Mouse (Mus musculus) urinary bladder, adult 2 months (tissue): ENCODE measurements around the gene Snx7. TPM values are rescaled to one million over a fixed set of nuclear protein-coding genes. Genes with fewer than 3 reads are reported as not detected.

Source experiments
- DNase-seq: peaks from one replicate; pipeline ENCODE4 v3.0.0; 2022; ENCODE audit warnings: low spot score
- polyA plus RNA-seq: library from polyadenylated mRNA; depleted of rRNA; stranded (reverse); fragments of >200 nt; gene quantifications from 2 replicates; pipeline ENCODE4 v1.2.3, GENCODE M21; 2012; rRNA removed

Gene Snx7
- 17.4 and 23.5 TPM in 2 replicates for polyA plus RNA-seq

DNA sequence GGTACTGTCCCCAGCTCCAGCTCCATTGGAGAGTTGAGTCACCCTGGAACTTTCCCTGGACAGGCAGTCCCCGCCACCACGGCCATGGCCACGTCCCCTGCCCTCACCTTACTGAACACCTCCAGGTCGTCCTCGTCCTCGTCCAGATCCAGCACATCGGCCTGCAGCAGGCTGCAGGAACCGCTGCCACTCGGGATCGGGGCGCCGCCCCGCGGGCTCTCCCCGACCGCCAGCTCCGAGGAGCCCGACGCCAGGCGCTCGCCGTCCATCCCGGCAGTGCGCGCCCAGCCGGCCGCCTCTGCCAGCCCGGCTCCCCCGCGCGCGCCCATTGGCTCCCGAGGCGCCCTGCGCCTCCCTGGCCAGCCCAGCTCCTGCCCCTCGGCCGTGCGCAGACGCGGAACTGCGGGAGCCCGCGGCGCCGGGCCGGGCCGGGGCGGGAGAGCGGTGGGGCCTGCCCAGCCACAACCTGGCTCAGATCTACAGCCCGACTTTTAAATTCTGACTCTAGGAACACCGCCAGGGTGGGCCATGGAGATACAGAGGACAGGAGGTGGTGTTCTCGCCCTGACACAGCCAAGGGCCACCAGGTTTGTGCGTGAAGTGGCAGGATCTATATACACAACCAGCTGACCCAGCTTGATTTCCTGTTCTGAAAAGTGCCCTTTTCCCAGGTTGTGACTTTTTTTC is at the start of gene Snx7:
Gene Snx7 (minus strand): TSS at position 300 of the 687 bp plus-strand sequence.
- peak; percentile 93 for DNase-seq

DNA sequence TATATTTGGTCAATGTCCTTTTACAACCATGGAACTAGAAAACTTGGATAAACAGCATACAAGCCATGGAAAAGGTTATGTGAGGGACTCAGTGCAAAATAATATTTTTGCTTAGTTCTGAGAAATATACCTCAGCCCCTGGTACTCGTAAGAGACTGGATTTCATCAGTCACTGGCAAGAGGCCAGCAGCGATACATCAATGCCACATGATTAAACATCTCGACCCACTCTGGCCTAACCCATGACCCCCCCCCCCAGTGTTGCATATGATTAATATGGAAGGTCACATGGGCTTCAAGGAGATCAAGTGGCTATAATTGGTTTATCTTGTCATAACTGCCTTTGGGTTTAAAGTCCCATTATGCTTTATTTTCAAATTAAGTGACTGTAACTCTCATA is 46.7 kb upstream of the Snx7 start:
- DNase-seq = no peak

DNA sequence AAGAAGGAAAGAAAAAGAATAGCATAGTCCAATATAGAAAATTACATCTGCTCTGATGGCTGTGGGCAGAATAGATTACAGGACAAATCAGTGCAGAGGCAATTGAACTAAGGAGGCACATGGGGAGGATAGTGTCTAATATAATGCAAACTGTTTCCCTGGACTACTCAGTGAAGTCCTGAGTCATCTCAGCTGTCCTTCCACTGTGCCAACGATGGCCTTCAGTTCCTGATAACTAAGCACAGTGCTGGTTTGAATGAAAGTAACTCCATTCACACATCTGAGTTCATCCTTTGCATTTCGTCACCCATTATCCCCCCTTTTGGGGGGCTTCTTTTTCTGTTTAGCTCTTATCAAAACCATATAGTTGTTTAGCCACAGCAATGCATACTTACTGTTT is 25.0 kb upstream of the Snx7 start:
- no peak for DNase-seq

DNA sequence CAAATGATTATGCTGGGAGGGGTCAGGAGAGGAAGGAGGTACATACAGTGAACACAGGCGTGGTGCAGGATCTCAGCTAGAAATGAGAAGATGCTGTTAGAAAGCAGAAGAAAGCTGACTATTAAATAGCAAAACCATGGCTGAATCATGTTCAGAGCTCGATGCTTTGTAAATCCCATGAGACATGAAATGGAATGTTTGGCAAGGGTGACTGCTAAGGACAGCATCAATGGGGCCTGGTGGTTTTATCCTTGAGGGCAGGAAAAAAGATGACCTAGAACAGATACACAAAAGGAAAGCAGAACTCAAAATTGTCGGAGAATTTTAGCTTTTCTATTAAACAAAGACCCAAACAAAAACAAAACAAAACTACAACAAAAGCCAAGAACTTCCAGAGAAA is 6.7 kb upstream of the Snx7 start:
- no peak for DNase-seq

DNA sequence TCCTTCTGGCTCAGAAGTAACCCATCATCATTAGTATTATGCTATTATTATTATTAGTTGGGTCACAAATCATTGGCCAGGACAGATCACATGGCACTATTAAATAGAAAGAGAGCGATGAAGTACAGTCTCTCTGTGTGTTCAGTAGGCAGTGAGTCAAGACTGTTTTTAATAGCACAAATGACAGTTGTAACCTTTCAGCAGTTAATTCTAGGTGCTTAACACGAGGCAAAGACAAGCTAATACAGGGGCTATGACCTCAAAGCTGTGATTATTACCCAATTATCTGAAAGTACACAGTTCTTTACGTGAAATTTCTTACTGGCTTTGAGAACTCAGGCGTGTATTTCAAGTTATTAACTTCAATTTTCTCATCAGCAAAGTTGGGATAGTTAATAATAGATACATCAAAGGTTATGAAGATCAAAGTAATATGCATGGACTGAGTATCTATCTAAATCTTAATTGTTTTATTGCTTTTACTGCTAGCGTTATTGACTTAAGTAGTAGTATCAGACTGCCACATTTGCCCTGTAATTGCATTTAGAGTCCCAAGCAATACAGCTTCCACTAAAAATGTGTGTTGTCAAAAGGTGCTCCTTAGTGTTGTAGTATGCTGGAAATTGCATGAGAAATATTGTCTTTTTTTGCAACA is 4.6 kb upstream of the Snx7 start:
- DNase-seq = no peak

DNA sequence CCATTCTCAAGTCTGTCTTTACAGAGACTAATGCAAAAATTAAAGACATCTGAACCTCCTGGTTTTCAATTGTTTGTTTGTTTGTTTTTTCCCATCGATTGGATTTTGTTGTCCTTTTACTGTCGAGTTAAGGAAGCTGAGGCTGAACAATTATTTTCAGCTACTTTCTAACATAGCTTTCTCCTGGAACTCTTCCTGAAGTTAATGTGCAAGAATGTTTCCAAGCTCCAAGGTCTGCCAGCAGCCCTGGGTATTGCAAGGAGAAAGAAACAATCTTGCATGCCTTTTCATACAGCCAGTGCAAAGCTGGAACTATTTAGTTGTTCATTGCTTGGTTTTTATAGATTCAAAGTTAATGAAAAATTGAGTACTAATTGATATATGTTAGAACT is 584 bp upstream of the Snx7 start:
- DNase-seq = no peak

DNA sequence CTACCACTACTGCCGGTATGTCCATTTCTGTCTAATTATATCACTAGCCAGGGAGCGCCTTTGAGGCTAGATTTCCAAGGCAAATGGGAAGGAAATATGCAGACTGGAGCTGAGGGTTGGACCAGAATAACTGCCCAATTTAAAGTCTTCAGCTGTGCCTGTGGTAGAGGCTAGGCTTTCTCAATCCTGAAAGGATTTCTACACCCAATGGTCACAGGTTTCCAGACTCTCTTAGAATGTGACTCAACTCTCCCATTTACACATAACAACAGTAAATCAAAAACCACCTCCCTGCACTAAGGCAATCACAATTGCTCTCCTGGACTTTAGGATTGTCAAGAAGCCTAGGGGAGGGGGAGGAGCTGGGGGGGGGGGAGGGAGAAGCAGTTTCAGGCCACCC is 645 bp downstream of the Snx7 start:
- DNase-seq = no peak

DNA sequence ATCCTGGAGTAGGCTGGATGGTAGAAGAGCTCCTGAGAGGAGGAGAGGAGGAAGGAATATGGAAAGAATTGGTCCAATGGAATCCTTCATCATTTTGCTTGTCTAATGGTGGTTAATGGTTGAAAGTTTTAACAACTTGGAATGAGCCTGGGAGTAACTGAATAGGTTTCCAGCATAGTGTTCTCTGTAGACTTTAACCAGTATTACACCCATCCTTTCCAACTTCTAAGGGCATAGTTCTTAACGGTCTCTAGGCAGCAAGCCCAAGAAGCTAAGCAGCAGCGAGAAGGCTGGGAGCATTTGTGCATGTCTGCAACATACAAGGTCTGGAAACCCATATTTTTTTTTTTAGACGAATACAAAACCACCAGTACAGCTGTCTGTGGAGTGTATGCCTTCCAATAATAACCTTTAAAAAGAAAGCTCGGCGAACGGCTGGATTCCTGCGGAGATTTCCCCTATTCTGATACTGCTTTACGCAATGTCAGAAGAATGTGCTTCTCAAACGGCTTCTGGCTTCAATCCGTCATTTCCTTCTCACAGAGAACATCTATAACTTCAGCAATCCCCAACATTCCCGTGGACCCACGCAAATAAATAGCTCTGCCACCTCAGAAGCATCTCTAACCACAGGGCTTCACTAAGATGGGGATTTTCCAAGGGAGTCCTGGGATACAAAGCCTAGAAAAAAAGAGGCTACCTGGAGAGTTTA is 1.9 kb downstream of the Snx7 start:
- no peak for DNase-seq

DNA sequence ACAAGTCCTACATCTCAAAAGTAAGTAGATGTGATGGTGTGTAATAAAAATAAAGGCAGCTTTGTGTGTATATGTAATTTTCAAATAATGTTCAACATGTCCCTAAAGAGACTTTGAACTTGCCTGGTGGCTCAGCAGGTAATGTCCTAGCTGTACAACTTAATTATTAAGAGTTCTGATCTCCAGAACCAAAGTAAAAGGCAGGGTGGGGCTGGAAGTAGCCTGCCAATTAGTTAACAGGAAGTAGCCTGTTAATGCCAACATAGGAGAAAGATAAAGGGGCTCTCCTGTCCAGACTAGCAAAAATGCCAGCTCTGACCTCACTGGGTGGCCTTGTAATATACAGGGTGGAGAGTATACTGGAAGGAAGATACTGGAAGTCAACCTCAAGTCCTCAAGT is 3.1 kb downstream of the Snx7 start:
- no peak for DNase-seq

DNA sequence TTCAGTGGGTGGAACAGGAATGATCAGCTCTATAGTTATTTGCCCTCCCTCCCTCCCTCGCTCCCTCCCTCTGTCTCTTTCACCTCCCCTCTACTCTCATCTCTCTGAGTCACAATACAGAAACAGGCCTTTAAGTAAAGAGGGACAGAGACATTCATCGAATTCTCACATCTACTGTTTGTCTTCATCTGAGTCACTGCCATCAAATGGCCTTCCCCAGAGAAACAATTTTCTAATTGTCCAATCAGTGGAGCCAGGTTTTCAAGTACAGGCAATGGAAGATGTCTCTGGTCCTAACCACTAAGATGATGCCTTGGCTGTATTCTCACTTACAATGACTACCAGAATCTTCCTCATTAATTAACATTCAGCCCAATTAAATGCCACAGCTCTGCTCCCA is 5.8 kb downstream of the Snx7 start:
- DNase-seq = no peak

DNA sequence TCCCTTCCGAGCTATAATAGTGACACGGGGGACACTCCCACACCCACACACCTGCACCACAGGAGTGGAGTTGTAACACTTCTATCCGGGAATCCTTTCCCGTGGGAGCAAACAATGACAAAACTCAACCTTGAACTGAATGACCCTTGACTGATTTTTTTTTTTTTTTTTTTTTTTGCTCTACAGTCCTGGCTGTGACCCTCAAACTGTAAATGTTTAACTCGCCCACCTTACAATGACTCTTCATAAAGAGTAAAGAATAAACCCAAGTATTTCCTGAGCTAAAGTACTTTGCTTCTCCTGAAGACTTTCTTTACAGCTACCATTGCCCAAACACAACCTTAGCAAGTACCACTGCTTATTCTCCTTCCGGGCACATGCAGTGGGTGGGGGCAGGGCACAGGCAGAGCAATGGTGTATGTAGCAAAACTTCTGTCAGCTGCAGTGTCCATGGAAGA is 6.7 kb downstream of the Snx7 start:
- DNase-seq = no peak

DNA sequence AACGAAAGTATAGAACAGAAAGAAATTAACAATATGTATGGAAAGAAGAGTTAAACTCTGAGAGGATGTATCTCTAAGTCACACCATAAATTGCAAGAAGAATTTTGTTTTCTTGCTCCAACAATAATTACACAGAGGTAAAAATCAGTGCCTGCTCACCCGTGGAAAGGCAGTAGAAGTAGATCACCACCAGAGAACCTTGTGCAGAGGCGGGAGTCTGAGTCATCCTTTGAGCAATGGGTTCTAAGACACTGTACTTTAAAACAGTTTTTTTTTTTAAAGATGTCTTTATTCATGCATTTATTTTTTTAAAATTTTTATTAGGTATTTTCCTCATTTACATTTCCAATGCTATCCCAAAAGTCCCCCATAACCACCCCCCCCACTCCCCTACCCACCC is 9.7 kb downstream of the Snx7 start:
- DNase-seq = no peak

DNA sequence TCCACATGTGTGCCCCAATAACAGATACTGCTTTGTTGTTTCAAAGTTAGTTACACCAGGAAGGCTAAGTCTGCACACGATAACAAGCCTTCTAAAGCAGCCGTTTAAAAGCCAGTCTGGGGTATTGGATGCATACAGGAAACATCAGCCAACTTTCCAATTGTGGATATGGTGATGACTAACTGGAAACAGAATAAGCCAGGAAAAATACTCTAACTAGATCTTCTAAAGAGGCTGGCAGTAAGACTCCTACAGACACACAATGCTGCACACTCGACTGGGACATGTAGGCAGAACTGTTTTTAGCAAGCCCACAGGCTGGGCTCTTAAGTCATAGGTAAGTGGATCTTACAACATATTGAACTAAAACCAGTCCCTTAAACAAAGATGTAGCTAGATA is 15.0 kb downstream of the Snx7 start:
- no peak for DNase-seq

DNA sequence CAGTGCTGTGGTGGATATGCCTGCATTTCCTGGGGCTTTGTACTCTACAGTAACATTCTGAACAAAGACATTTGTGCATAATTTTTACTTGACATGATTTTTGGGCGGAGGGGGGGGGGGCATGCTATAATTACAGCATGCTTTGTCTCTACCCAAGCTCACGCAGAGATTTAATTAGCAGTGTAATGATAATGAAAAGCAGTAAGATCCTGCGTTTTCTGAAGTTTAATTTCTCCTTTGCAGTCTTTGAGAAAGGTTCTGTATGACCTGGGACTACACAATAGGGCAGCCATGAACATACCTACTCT is 16.7 kb downstream of the Snx7 start:
- DNase-seq = no peak

DNA sequence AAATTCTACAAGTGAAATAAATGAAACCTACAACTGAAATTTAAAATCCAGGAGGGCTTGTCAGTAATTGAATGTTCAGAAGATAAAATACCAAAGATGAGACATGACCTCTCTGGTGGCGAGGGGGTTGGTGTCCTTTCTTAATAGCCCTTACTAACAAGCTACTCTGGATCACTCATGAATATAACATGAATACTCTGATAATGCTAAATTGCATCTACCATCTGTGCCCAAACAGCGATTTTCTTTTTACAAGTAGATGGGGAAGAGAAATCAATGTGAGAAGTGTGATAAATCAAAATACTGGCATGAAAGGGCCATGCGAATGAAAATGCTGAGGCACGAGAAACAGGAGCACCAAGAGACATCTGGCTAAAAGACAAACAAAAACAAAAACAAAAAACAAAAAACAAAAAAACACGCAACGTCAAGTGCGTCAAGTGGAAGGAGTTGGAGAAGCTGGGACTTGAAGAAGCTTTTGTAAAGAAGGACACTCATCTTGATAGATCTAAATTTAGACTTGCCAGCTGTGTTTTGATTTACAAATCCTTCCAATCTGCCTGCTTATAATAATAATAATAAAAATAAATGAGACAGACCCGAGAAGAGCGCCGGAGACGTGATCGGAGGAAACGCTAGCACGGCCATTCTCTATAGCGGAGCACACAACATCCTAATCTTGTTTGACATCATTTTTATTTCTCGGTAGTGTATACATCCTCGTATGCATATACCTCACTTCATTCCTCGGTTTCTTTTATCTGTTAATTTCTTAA is 17.3 kb downstream of the Snx7 start:
- DNase-seq = no peak

DNA sequence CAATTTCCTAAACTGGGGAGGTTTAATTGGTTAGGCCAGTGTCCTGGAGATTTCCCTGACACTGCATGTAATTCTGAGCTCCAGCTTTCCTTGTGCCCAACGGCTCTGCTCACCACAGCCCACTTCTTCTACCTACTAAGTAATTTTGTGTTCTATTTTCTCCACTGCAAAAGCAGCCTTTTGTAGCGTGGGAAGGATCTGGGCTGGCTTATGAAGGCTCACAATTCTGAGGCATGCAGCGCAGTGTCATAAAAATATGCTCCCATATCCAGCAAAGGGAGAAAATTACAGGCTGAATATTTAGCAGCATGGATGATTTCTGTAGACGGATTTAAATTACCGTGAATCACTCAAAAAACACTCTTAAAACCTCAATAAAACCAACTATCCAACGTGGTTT is 19.9 kb downstream of the Snx7 start:
- DNase-seq = no peak

DNA sequence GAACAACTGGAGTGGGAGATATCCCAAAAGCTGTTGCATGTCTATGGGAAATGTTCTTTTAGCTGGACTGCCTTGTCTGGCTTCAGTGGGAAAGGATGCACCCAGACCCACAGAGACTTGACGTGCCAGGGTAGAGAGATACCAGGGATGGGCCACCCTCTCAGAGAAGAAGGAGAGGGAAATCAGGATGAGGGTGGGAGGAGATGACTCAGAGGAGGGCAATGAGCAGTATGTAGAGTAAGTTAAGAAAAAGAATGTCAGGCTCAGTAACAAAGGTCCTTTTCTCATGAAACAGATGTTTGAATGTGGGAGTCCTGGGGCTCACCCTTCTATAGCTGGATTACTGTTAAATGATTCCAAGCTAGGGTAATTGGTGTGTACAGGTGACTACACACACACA is 26.1 kb downstream of the Snx7 start:
- no peak for DNase-seq

DNA sequence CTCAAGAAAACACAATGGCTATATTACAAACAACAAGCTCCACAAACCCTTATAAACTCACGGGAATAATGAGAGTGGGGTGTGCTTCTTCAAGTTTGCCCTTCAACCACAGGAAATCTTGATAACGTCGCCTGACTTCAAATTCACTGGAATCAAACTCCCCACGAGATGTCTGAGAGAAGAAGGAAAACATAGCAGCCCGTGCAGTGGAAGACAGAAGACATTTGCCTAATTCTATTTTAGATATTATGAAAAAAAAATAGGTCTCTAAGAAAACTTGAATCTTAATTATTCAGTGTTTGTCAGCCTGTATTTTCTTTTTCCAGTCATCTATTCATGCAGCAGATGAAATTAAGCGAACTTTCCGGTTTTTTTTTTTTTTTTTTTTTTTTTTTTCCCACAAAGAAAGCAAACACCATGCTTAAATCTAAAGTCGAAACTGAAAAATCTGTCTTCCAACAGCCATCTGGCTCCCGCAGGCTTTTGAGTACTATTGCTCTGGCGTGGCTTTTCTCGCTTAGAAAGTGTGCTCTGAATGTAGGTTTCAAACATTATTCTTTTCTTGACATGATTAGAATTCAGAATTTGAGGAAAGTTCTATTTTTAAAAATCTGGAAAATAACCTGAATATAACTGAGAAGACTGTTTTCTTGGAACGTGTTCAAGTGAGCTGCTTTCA is 28.7 kb downstream of the Snx7 start:
- no peak for DNase-seq

DNA sequence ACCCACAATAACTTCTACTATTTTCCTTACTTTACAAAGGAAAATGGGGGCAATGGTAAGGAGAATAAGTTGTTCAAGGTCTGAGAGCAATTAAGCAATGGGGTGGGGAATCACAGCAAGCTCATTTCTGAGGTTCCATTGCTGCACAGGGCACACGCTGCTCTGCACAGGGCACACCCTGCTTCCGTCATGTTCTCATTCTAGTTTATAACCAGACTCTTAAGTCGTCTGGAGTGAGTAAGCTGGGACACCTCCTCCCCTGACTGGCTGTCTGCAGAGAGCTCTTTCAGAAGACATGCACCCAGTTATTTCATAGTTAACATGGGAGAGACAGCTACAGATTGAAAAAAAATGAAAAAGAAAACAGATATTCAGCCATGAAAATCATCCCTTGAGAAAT is 30.7 kb downstream of the Snx7 start:
- DNase-seq = no peak

DNA sequence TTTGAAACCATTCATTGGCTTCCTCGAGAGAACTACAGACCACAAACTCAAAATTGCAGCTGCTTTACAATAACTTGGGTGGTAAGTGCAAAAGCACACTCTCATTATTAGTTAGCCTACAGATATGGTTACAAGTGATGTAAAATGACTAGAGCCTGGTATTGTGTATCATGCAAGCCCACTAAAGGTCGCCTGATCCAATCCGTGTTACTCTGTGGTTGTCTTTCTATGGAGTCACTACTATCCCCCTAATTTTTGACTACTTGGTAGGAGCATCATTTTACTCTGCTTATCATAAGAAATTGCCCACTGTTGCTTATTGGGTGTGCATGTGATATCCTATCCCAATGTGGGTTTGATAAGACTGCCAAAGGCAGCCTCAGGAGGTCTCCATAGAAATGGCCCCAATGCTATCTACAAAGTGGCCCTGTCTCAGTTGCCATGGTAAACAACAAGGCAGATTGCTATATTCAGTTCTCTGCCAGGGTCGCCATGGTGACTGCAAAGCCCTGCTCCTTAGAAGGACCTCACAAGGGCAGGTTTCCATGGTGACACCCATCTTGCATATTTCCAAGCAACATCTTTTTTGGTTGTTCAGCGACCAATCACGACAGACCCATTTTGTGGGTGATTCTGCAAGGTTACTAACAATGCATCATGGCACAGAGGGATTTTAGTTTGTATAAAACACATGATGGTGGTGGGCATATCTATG is 42.1 kb downstream of the Snx7 start:
- DNase-seq = no peak

DNA sequence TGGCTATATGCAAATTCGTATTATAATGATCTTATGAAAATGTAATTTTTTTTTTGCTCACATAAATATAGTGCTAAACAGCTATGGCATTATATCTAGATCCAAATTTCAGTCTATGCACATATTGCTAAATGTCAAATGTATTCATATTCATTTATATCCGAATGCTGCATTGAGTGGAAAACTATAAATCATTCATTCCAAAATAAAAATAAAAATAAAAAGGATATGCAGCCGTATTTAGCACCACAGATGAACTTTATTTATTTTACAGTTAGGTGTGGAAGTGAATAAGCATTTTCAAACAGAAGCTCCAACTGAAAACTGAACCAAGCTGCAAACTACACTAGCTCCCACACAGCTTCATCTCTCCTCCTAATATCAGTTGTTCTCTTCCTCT is 45.5 kb downstream of the Snx7 start:
- DNase-seq = no peak
